Mouse (Mus musculus): Measurements from ENCODE around the gene Sec14l5.

GRCm38 (mm10) chr16:5184101-5184500, 37.2 kb downstream of the Sec14l5 start:
- TF ChIP-seq CTCF (conservative IDR thresholded peaks at IDR 0.05; ENCODE audit: low read length): no peak
- no peak for TF ChIP-seq POU5F1 (IDR thresholded peaks at IDR 0.05; ENCODE audit: borderline replicate concordance, low read length)
- no peak for TF ChIP-seq NANOG (IDR thresholded peaks at IDR 0.05; ENCODE audit: borderline replicate concordance, low read length)
